Mouse (Mus musculus): ENCODE measurements at regions not wholly inside any gene's neighbourhood (a gene's known extent, or its start where the extent isn't known, plus 50 kb on each side); places are given as distances from the start of the nearest gene placed in this dataset.

DNA sequence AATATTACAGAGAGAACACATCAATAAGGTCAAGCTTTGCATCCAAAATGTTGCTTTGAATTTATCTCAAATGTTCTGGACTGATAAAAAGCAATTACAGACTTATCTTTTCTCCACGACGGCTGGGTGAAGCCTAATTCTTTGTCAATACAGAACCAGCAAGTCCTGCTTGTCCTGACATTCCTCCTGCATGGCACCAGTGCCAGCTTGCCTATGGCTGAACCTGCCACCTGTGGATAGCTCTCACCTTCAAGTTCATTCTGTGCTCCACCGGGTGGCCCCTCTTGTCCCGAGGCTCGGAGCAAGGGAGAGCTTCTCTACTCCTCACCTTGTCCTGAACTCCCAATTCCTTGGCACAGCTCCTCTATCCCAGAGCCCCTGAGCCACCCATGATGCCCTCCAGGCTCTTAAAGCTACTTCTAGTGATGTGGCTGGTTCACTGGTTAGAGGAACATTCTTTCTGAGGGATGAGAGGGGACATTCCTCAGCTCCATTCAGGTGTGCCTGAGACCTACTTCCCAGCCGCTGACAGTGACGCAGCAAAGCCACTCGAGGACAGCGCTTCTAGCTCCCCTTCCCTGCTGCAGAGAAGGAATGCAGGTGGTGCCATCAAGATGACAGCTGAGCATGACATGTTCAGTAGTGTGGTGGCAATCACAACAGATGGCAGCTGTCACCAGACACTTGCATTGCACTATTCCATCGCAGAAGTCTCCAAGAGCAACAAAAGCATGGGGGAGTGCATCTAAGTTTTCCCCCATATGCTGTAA lies 119.5 kb upstream of the Sash1 start:
- intact Hi-C loops (cut with DNase I), result no loop called here

DNA sequence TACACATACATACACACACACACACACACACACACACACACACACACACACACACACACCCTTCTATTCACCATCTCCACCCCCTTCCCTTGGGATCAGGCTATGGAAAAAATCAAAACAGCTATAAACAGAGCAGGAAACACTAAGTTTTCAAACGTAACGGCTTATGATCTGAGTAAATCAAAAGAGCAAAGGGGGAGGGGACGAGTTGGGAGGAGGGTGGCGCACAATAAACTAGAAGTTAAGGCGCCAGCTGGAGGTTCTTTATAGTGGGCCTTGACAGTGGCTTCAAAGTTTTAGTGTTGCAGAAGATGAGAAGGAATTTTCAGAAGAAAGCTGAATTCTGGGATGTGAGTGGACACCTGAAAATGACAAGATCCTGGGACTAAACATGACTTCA lies 116.4 kb upstream of the Sash1 start:
- intact Hi-C loops (cut with DNase I), result no loop called here

DNA sequence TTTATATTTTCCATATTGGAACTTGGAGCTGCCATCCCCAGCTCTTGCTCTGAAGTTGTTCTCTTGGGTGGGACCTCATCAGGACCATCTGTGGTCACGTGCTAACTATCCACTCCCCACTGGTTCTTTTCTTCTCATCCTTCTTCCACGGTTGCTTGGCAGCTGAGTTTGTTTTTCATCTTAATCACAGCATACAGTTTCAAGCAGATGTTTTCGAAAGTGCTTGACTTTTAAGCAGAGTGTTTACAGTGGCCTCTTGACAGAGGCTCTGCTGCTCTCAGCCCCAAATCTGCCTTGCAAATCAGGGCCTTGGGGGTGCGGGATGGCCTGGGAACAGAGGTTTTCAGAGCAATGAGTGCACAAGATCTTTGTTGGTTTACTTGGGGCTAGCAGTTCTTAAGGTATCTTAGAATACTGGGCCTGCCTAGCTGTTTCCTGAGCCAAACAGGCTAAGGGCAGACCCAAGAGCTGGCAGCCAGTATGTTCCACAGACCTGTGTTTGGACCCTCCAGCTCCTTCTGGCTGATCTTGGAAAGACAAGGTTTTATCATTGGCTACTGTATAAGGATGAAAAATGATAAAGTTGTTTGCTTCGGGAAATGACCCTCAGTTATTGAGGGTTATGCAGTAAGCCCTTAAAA lies 113.0 kb upstream of the Sash1 start:
- intact Hi-C loops (cut with DNase I), result no loop called here

DNA sequence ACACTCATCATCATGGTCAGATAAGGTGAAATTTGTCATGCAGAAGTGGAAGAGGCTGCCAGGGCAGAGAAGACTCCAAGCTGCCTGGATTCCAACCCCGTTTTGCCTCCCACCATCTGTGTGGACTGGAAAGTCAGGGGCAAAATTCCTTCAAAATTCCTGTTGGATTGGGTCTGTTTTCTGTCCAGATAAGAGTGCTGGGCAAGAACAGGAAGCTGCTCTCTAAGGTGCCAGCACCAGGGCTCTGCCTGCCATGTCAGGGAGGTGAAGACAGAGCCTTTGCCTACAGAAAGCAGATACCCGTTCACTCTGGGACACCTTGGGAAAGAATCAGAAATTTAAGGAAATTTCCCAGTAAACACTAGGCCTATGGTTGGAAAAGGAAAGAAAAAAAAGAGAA lies 112.5 kb upstream of the Sash1 start:
- intact Hi-C loops (cut with DNase I), result no loop called here

DNA sequence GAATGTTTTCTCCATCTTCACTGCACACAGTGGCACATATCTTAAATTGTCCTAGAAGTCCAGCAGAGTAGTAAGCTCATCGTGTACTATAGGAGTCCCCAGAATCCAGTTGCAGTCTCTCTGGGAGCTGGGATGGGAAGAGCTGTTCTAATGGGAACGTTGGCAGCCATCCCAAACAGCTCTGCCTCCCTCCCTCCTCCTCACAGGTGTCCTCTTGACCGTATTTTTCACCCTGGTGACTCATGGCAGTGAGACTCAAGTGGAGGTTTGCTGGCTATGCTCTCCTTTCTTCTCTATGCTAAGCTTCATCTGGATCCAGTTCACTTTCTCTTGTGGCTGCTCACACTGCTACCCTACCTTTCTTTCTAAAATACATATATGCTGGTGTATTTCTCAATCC lies 109.2 kb upstream of the Sash1 start:
- intact Hi-C loops (cut with DNase I), result no loop called here

DNA sequence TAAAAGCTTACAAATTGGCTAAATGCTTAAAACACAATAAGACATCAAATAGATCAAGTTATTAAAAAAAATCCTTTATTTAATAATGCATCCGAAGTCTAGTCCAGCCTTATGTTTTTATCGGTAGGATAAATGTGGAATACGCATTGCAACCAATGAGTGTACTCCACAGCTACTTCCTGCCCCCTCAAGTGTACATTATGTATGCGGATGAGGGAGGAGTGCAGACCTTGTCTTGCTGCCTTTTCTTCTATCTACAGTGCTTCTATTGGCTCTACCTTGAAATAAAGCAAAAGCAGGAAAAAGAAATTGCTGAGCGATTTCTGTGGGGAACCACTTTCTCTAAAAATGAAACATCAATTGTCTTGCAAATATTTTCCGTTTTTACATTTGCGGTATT lies 100.5 kb upstream of the Sash1 start:
- intact Hi-C loops (cut with DNase I), result no loop called here

DNA sequence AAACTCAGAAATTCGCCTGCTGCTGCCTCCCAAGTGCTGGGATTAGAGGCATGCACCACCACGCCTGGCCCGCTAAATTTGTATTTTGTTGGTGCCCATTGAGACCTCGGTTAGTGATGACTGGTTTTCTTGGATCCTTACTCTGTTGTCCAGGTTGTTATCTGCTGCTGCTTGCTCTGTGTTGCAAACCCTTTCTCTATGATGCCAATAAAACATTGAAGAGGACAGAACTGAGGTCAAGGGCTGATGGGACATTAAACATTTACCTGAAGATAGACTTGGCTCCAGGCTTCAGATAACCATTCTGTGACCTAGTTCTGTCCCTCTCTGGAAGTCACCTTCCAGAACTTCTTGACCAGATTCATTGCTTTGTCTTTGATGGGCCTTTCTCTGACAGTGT lies 97.5 kb upstream of the Sash1 start:
- intact Hi-C loops (cut with DNase I), result no loop called here

DNA sequence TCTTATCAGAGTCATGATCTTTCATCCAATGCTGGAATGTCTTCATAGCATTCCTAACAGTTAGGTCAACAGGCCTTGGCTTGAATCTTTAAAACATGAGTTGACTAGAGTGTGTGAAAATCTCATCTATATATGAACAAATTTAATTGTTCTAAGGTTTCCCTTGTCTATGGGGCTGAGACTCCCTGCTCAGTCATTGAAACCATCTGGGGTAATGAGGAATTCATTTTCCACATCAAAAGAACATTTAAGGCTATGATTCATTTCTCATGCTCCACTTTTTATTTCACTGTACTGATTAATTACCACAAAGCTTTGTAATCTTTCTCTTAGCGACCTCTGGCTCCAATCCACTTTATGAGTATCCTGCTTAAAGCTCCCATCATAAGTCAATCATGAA lies 94.7 kb upstream of the Sash1 start:
- intact Hi-C loops (cut with DNase I), result no loop called here

DNA sequence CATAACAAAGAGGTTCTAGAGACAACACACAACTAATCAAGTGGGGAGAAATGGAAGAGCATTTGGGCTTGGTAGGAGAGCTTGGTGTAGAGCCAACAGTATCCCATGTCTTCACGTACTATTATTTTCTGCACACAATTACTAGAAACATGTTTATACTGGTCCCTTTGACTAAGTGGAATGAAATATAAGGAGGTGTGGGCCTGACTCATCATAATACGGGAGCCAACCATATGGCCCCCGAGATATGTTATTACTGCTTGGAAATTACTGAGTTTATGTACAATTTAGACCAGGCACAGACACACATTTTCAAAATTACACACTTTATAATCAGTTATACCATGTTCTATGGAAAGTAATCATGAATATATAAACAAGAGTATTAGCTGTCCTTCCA lies 92.7 kb upstream of the Sash1 start:
- intact Hi-C loops (cut with DNase I), result loop anchor here (10.0 kb wide), 1 partner anchor 234 kb away; no protein-coding TSS in a partner anchor

DNA sequence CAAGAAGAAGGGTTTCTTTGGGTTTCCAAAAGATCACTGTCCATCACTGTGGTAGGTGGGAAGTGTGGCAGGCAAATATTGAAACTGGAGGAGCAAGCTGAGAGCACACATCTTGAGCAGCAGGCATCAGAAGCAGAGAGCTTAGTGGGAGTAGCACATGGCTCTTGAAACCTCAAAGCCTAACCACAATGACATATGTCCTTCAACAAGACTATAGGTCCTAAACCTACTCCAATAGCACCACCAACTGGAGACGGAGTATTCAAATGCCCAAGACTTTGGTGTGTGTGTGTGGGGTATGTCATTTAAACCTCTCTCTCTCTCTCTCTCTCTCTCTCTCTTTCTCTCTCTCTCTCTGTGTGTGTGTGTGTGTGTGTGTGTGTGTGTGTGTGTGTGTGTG lies 88.1 kb upstream of the Sash1 start:
- intact Hi-C loops (cut with DNase I), result loop anchor here (10.0 kb wide), 1 partner anchor 229 kb away; no protein-coding TSS in a partner anchor

DNA sequence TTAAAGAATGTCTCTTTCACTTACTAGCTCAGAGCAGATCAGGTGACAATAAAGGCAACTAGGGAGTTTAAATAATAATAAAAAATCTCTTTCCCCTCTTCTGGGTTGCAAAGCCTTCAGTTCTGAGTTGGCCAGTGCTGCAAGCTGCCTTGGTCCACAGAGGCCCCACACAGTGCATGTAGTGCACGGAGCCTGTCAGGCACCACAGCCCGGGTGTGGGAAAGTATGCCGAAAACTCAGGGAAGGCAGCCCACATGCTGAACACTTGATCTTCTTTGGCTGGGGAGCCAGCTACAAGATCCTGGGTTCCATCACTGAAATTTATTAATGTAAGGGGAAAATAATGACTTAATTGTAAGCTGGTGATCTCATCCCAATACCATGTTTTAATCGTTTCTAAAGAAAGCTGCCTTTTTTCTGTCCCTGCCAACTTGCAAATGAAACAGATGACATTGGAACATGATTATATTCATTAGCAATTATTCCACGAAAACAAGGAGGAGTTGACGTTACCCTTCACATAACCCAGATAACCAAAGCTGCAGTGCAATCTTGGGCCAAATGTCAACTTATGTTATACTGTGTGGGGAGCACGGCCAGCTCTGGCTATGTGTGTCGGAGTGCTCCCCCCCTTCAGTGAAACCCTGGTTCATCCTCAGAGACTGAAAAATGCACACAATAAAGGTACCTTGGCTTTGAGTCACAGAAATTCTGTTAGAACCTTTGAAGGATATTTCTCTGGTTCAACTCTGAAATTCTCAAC lies 87.1 kb upstream of the Sash1 start:
- intact Hi-C loops (cut with DNase I), result loop anchor here (10.0 kb wide), 1 partner anchor 228 kb away; no protein-coding TSS in a partner anchor

DNA sequence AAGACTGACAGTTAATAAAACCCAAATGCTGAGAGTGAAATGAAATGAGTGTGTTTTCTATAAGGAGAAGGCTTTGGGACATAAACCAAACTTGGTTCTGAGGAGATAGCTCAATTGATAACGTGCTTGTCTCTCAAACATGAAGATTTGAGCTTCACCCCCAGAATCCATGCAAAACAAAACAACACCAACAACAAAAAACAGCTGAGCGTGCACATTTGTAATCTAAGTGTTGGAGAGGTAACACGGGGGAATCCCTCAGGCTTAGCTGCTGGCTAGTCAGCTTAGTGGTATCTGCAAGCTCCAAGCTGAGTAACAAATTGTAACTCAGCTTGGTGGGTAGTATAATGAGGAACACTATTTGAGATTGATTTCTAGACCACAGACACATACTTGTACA lies 84.9 kb upstream of the Sash1 start:
- intact Hi-C loops (cut with DNase I), result loop anchor here (10.0 kb wide), 1 partner anchor 226 kb away; no protein-coding TSS in a partner anchor

DNA sequence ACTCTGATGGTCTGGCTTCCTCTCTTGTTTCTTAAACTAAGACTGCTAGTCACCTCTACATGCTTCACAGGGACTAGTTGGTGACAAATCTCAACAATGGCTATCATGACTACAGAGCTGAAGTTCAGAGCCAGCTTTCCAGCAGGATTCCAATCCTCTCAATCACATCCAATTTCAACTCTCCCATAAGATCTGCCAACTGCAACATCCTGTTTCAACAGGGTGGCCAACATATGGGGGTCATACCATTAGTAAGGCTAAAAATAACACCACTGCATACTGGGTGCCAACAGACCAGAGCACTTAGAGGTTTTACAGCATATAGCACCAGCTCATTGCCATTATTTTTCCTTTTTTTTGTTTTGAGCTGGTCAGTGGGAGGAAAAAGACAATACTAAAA lies 83.7 kb upstream of the Sash1 start:
- intact Hi-C loops (cut with DNase I), result no loop called here

DNA sequence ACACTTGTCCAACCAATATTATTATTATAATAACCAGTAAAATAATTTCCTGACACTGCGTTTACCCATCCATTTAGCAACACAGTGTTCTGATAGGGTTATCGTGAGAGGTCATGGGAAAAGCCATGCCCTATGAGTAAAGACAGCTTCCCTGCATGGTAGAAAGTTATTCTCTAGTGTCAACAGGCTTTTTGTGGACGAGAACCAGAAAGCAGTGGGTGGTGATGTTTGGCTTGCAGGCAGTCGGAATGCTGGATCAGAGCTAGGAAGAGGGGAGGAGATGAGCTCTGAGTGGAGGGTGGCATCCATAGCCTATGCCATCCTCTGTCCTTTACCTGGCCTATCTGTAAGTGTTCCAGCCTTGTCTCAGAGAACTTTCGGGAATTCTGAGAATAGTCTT lies 83.1 kb upstream of the Sash1 start:
- intact Hi-C loops (cut with DNase I), result no loop called here

DNA sequence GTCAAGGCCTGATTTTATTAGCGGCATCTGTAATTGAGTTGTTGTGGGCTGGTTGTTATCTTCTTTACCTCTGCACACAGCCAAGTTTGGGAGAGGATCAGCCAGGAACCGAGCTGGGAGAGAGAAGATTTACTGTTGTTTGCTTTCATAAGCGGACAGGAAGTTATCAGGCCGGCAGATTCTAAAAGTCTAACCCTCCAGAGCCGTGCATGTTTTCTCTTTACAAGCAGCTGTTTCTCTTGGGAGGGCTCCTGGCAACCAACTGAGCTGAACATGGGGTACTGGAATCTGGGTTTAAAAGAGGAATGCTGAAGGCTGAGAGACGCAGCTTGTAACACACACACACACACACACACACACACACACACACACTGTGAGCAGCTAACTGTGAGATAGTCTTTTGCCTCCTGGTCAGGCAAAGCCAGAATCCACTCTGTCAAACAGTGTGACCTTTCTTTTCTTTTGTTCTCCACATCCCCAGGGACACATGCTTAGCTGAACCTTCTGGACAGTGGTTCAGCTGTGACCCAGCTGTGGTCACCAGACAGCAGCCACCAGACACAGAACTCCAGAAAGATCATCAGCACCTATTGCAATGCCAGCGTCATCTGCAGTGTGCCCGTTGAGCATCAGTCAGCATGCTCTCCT lies 82.5 kb upstream of the Sash1 start:
- intact Hi-C loops (cut with DNase I), result no loop called here

DNA sequence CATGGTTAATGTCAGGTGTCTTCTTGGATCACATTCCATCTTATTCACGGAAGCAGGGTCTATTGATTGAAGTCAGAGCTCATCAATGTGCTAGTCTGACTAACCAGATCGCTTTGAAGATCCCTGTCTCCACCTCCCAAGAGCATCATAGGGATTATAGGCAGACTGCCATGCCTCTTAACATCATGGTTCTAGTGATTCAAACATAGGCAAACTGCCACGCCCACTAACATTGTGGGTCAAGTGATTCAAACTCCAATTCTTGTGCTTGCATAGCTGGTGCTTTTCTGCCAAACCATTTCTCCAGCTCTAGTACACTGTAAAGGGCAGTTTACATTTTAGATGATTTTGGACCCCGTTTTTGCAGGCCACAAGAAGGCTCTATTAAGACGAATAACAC lies 77.1 kb upstream of the Sash1 start:
- intact Hi-C loops (cut with DNase I), result no loop called here

DNA sequence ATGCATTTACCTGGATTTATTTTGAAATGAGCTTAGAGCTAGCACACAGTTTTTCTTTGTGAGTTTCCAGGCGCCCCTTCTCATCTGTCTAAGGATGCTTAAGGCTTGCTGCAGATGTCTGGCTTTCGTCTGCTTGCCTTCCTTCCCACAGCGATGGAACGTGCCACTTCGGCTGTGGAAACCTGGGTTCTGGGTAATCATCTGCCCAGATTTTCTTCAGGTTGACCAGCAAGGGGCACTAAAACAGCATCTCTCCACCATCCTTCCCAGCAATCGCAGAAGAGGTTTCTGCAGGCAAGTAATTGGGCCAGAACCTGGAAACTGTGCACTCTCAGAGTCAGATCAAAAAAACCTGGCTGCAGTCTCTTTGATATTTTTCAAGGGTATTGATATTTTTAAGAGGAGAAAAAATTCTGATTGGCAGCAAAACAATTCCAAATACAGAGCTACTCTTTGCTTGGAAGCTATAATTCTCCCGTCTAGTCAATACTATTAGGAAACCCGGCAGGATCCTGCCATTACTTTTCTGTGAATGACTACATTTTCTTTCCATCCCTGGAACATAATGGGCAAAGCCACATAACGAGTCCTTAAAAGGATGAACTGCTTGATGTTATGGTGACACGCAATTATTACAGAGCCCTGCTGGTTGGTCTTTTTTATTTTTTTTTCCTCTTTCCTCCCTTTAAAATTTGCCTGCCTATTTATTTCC lies 75.2 kb upstream of the Sash1 start:
- intact Hi-C loops (cut with DNase I), result no loop called here

DNA sequence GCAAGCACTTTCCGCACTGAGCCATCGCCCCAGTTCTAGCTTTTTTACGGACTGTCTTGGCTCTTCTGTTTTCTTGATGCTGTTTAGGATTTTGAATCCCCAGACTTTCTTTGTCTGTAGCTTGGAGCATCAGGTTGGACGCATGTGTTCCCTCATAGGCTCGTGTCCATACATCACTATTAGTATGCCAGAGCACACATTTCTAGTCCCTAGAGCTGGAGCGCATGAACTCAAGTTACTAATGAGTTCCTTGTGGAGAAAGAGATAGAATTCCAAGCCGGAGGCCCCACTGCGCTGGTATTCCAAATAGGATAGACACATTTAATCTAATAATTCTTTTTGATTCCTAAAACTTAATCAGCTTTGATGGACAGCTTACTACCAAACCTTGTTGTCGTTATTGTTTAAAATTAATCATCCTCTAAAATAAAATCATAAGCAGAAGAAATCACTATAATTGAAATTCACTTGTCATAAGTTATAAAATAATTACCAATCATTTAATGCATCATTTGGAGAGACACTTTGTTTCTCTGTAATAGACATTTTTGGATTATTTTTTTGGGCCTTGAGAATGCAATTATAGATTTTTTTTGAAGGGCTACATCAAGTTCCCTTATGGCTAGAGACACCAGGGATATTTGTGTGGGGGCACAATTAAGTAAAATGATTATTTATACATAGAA lies 74.5 kb upstream of the Sash1 start:
- intact Hi-C loops (cut with DNase I), result no loop called here

DNA sequence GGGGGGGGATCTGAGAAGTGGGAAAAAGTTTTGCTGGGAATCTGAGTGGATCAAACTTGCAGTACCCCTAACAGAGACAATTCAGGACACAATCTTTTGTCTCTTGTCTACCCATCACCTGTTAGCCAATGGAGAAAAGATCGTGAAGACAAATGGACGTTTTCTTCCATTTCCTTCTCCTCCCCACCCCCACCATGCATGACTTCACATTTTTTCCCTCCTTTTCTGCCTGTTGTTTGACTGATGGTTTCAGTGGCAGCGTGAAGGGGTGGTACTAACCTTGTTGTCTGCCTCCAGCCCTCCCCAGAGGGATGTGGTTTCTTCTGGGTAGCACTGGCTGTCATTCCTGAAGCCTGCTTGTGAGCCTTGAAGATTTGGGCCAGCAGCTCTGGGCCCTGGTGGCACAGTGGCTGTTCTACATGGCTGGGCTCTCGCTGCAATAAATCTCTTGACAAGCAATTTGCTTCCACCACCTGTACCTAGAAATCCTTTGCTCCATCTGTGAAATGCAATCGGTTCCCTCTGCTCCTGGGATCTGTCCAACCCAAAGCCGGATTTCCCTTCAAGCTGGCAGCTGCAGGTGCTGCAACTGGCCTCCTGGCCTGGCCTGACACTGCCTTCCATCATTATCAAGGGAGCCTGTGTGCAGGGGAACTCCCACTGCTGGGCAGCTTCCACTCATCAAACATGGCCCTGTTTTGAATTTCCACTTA lies 69.8 kb upstream of the Sash1 start:
- intact Hi-C loops (cut with DNase I), result no loop called here

DNA sequence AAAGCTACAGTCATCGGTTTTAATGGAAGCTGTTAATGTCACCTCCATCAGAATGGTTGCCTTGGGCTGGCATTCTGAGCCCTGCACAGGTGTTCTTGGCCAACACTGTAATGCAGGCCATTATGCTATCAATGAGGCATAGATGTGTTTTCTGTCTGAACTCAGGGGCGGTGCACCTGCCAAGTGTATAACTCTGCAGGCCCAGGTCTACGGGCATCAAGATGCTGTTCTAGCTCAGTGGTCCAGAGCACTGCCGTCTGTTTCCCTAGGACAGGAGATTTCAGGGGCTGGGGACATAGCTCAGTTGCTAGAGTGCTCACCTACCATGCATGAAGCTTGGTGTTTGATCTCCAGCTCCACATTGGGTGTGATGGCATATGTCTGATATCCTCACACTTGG lies 68.1 kb upstream of the Sash1 start:
- intact Hi-C loops (cut with DNase I), result no loop called here

Data from adrenal gland (tissue).